Mouse (Mus musculus): ENCODE measurements around the gene Spg20.

DNA sequence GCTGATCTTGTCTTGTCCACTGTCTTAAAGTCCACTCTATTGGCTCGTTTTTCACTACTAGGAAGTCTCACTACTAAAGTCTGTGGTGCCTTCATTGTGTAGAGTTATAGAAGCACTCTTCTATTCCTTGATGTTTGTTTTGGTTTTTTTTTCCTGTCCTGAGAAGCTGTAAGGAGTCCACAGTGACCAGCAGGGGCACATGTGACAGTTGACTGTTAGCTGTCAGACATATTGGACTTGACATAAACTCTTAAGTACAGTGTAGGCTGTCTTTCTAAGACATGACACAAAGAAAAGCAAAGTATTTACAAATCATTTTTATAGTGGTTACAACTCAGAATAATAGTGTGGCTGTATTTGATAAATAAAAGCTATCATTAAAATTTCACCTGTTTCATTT, 3.2 kb downstream of the Spg20 start:
- TF ChIP-seq CTCF (IDR thresholded peaks at IDR 0.05; ENCODE audit: extremely low read depth, insufficient read length, insufficient replicate concordance, low read depth, low read length) = no peak
- TF ChIP-seq POLR2A (IDR thresholded peaks at IDR 0.05; ENCODE audit: low read depth, low read length) = no peak

Data from small intestine, adult 2 months (tissue).